Mouse (Mus musculus) MEL (cell line): ENCODE measurements around the gene Tldc1. TPM values are rescaled to one million over a fixed set of nuclear protein-coding genes. Genes with fewer than 3 reads are reported as not detected.
A peak's percentile ranks its signal among the peaks of the same experiment; 100 is the strongest.

Experiments used
- DNase-seq: peaks from one replicate; pipeline ENCODE4 v3.0.0; 2011; ENCODE audit warnings: low read depth, low spot score
- H3K27ac ChIP-seq: 2 replicates; pipeline ENCODE4 v1.5.1; 2012; ENCODE audit warnings: low read depth, mild to moderate bottlenecking, control low read depth, low read length, moderate library complexity; ENCODE audit not compliant: control insufficient read depth
- H3K27me3 ChIP-seq, 2 experiments: fragments of 150-350 bp in 1 of 2; sonication (generic) in 1 of 2; 2 replicates each; pipeline ENCODE4 v1.6.1; 2012; ENCODE audit warnings: low read length in 2 of 2, mild to moderate bottlenecking in 2 of 2, improper control_type of control experiment in 1 of 2, moderate library complexity in 1 of 2; ENCODE audit not compliant: insufficient read depth in 2 of 2, control insufficient read depth in 1 of 2
- H3K36me3 ChIP-seq, 2 experiments: 2 replicates each; pipeline ENCODE4 v1.6.1; 2012 to 2014; ENCODE audit warnings: low read length in 2 of 2, improper control_type of control experiment in 1 of 2, inconsistent platforms in 1 of 2, mild to moderate bottlenecking in 1 of 2; ENCODE audit not compliant: insufficient read depth in 2 of 2, control insufficient read depth in 1 of 2
- H3K4me1 ChIP-seq, 2 experiments: fragments of 150-350 bp in 1 of 2; sonication (generic) in 1 of 2; 2 replicates each; pipeline ENCODE4 v1.6.1; 2012; ENCODE audit warnings: low read length in 2 of 2, improper control_type of control experiment in 1 of 2, mild to moderate bottlenecking in 1 of 2; ENCODE audit not compliant: insufficient read depth in 2 of 2, control insufficient read depth in 1 of 2
- H3K4me3 ChIP-seq, 2 experiments: fragments of 150-350 bp in 1 of 2; sonication (generic) in 1 of 2; 2 replicates each; pipeline ENCODE4 v1.5.1; 2012; ENCODE audit warnings: low read depth in 2 of 2, low read length in 2 of 2, mild to moderate bottlenecking in 2 of 2, moderate library complexity in 2 of 2, control low read depth in 1 of 2, improper control_type of control experiment in 1 of 2; ENCODE audit not compliant: control insufficient read depth in 1 of 2, insufficient read depth in 1 of 2
- H3K79me2 ChIP-seq: 2 replicates; pipeline ENCODE4 v1.6.1; 2012; ENCODE audit warnings: mild to moderate bottlenecking, low read length, moderate library complexity; ENCODE audit not compliant: control insufficient read depth, poor library complexity, insufficient read depth
- H3K9ac ChIP-seq: 2 replicates; pipeline ENCODE4 v1.6.1; 2012; ENCODE audit warnings: low read depth, mild to moderate bottlenecking, control low read depth, low read length, moderate library complexity; ENCODE audit not compliant: control insufficient read depth, poor library complexity, severe bottlenecking
- H3K9me3 ChIP-seq: fragments of 150-350 bp; sonication (generic); replicated peaks from 2 replicates; pipeline ENCODE4 v1.6.1; 2012; ENCODE audit warnings: mild to moderate bottlenecking, low read length, improper control_type of control experiment, moderate library complexity; ENCODE audit not compliant: insufficient read depth
- BHLHE40 ChIP-seq: IDR thresholded peaks from 2 replicates; pipeline ENCODE4 v1.6.1; 2012; ENCODE audit warnings: low read depth, mild to moderate bottlenecking, inconsistent platforms, low read length, improper control_type of control experiment, borderline replicate concordance
- CHD1 ChIP-seq: IDR thresholded peaks from 2 replicates; pipeline ENCODE4 v1.6.1; 2012; ENCODE audit warnings: low read depth, mild to moderate bottlenecking, inconsistent platforms, low read length, improper control_type of control experiment
- CTCF ChIP-seq, 3 experiments: IDR thresholded peaks in 2 of 3; conservative IDR thresholded peaks in 1 of 3; 2 replicates each; pipeline ENCODE4 v1.5.1; 2011 to 2012; ENCODE audit warnings: low read length in 3 of 3, low read depth in 2 of 3, mild to moderate bottlenecking in 2 of 3, improper control_type of control experiment in 1 of 3, inconsistent platforms in 1 of 3, mixed read lengths in 1 of 3, moderate library complexity in 1 of 3; ENCODE audit not compliant: control insufficient read depth in 1 of 3, insufficient read depth in 1 of 3, poor library complexity in 1 of 3, severe bottlenecking in 1 of 3
- ELF1 ChIP-seq: IDR thresholded peaks from 2 replicates; pipeline ENCODE4 v1.6.1; 2014; ENCODE audit warnings: low read depth, mild to moderate bottlenecking, inconsistent platforms, low read length, improper control_type of control experiment, moderate library complexity
- EP300 ChIP-seq, 2 experiments: IDR thresholded peaks; 2 replicates each; pipeline ENCODE4 v1.6.1; 2011; ENCODE audit warnings: improper control_type of control experiment in 2 of 2, low read length in 2 of 2, low read depth in 1 of 2, mild to moderate bottlenecking in 1 of 2
- ETS1 ChIP-seq: IDR thresholded peaks from 2 replicates; pipeline ENCODE4 v1.6.1; 2012; ENCODE audit warnings: low read depth, mild to moderate bottlenecking, inconsistent platforms, low read length, improper control_type of control experiment, moderate library complexity
- GATA1 ChIP-seq: IDR thresholded peaks from 2 replicates; pipeline ENCODE4 v1.6.1; 2011; ENCODE audit warnings: low read depth, low read length, improper control_type of control experiment
- HCFC1 ChIP-seq: IDR thresholded peaks from 2 replicates; pipeline ENCODE4 v1.6.1; 2012; ENCODE audit warnings: low read depth, mild to moderate bottlenecking, inconsistent platforms, low read length, improper control_type of control experiment, moderate library complexity
- JUND ChIP-seq: IDR thresholded peaks from 2 replicates; pipeline ENCODE4 v1.6.1; 2011; ENCODE audit warnings: low read depth, mild to moderate bottlenecking, improper control_type of control experiment, low read length
- KAT2A ChIP-seq: conservative IDR thresholded peaks from 2 replicates; pipeline ENCODE4 v1.6.1; 2012; ENCODE audit warnings: low read depth, low read length, improper control_type of control experiment, inconsistent platforms
- MAX ChIP-seq: IDR thresholded peaks from 2 replicates; pipeline ENCODE4 v1.6.1; 2011; ENCODE audit warnings: low read length, improper control_type of control experiment
- MAZ ChIP-seq: IDR thresholded peaks from 2 replicates; pipeline ENCODE4 v1.6.1; 2012; ENCODE audit warnings: low read depth, mild to moderate bottlenecking, inconsistent platforms, low read length, improper control_type of control experiment
- MEF2A ChIP-seq: IDR thresholded peaks from 2 replicates; pipeline ENCODE4 v1.6.1; 2014; ENCODE audit warnings: low read depth, mild to moderate bottlenecking, inconsistent platforms, low read length, improper control_type of control experiment; ENCODE audit not compliant: poor library complexity, insufficient replicate concordance, severe bottlenecking; ENCODE audit errors: extremely low read depth
- MXI1 ChIP-seq: IDR thresholded peaks from 2 replicates; pipeline ENCODE4 v1.6.1; 2011; ENCODE audit warnings: mild to moderate bottlenecking, low read depth, low read length, improper control_type of control experiment
- MYB ChIP-seq: IDR thresholded peaks from 2 replicates; pipeline ENCODE4 v1.6.1; 2011; ENCODE audit warnings: mild to moderate bottlenecking, low read depth, low read length, improper control_type of control experiment
- MYC ChIP-seq: IDR thresholded peaks from 2 replicates; pipeline ENCODE4 v1.6.1; 2011; ENCODE audit warnings: low read depth, mild to moderate bottlenecking, low read length, improper control_type of control experiment, moderate library complexity
- NELFE ChIP-seq: IDR thresholded peaks from 2 replicates; pipeline ENCODE4 v1.6.1; 2011; ENCODE audit warnings: low read depth, low read length, improper control_type of control experiment
- NRF1 ChIP-seq: IDR thresholded peaks from 2 replicates; pipeline ENCODE4 v1.6.1; 2014; ENCODE audit warnings: low read depth, mild to moderate bottlenecking, inconsistent platforms, low read length, improper control_type of control experiment, moderate library complexity; ENCODE audit not compliant: poor library complexity, insufficient read depth, severe bottlenecking
- POLR2AphosphoS5 ChIP-seq: IDR thresholded peaks from 2 replicates; pipeline ENCODE4 v1.6.1; 2012; ENCODE audit warnings: low read depth, borderline replicate concordance, mild to moderate bottlenecking, inconsistent platforms, low read length, moderate library complexity, mixed read lengths
- RAD21 ChIP-seq: IDR thresholded peaks from 2 replicates; pipeline ENCODE4 v1.6.1; 2011; ENCODE audit warnings: mild to moderate bottlenecking, low read depth, low read length, improper control_type of control experiment
- SIN3A ChIP-seq: IDR thresholded peaks from 2 replicates; pipeline ENCODE4 v1.6.1; 2012; ENCODE audit warnings: low read length, improper control_type of control experiment, inconsistent platforms
- SMC3 ChIP-seq: IDR thresholded peaks from 2 replicates; pipeline ENCODE4 v1.6.1; 2011; ENCODE audit warnings: low read depth, low read length, improper control_type of control experiment
- TBP ChIP-seq: IDR thresholded peaks from 2 replicates; pipeline ENCODE4 v1.8.0; 2011; ENCODE audit warnings: low read depth, low read length, improper control_type of control experiment
- TCF12 ChIP-seq: IDR thresholded peaks from 2 replicates; pipeline ENCODE4 v1.6.1; 2014; ENCODE audit warnings: low read depth, mild to moderate bottlenecking, inconsistent platforms, low read length, improper control_type of control experiment, moderate library complexity
- USF2 ChIP-seq, 2 experiments: IDR thresholded peaks; 2 replicates each; pipeline ENCODE4 v1.6.1; 2011 to 2012; ENCODE audit warnings: improper control_type of control experiment in 2 of 2, low read length in 2 of 2, borderline replicate concordance in 1 of 2, inconsistent platforms in 1 of 2, low read depth in 1 of 2, mild to moderate bottlenecking in 1 of 2; ENCODE audit not compliant: insufficient read depth in 1 of 2
- ZC3H11A ChIP-seq: IDR thresholded peaks from 2 replicates; pipeline ENCODE4 v1.6.1; 2012; ENCODE audit warnings: low read depth, mild to moderate bottlenecking, inconsistent platforms, low read length, improper control_type of control experiment
- polyA plus RNA-seq, 2 experiments: library from polyadenylated mRNA; stranded (reverse) in 1 of 2; unstranded in 1 of 2; fragments of >175 nt in 1 of 2; fragments of >200 nt in 1 of 2; gene quantifications; 2 replicates each; pipeline versions ENCODE4 v1.2.1 to v1.2.4; 2012; ENCODE audit warnings: low replicate concordance in 2 of 2, low read depth in 1 of 2; ENCODE audit not compliant: insufficient read length in 2 of 2, insufficient read depth in 1 of 2, missing spikeins in 1 of 2
- total RNA-seq: library from RNA; depleted of rRNA; stranded (reverse); fragments of 300-350 nt; gene quantifications from 2 replicates; pipeline ENCODE4 v1.2.3, GENCODE M21; 2012

Gene Tldc1
- total and polyA plus RNA-seq, 3 experiments, result 16.1 to 16.4 TPM; not detected in 1

DNA sequence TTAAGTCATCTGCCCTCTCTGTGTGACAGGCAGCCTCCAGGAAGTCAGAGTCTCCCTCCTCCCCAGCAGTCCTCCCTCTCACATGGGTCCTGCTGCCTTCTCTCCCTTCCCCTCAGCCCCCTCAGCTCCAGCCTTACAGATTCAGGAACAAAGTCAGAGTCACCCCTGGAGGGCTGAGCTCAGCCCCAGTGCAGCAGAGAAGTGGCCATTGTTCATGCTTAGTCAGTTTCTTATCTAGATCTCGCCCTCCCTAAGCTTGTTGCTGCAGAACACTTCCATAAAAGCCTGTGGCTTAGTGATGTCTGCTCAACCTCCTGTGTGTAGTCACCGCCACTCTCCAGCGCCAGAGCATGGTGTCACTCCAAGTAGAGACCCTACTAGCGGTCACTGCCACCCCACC, 33.6 kb downstream of the Tldc1 start:
- TF ChIP-seq MYB (no peak), ETS1 (peak; percentile 38), MAZ (peak; percentile 78; the same call in 1 of the 2 replicates), TCF12 (peak; percentile 22; the same call in 1 of the 2 replicates), TBP (peak; percentile 52; the same call in 1 of the 2 replicates), NRF1 (no peak), EP300 (IDR thresholded peaks at IDR 0.05; ENCODE audit: low read depth in 1 of 2, low read length in 2 of 2) (peak in 1 of 2 experiments; percentile 56; a peak in 2 of 4 replicates), GATA1 (peak; percentile 78), ELF1 (no peak), USF2 (IDR thresholded peaks at IDR 0.05; ENCODE audit: borderline replicate concordance in 1 of 2, insufficient read depth in 1 of 2, low read depth in 1 of 2, low read length in 2 of 2) (no peak), MXI1 (no peak), HCFC1 (peak; percentile 30; the same call in 1 of the 2 replicates)
- no peaks in the 10 kb centered on the region for H3K27me3 ChIP-seq
- DNase-seq, result peak; percentile 79
- H3K36me3 ChIP-seq, result peaks cover 0 to 2% of the 10 kb centered on the region in 2 experiments; a peak in 1 of 4 replicates
- peak overlapping the region; percentile 31; the same call in 1 of the 2 replicates for H3K9ac ChIP-seq
- H3K79me2 ChIP-seq, result no peaks in the 10 kb centered on the region
- no peaks in the 10 kb centered on the region for H3K9me3 ChIP-seq
- H3K27ac ChIP-seq, result peak overlapping the region; percentile 6; the same call in 1 of the 2 replicates
- peaks cover 2 to 15% of the 10 kb centered on the region in 2 experiments; a peak in 3 of 4 replicates for H3K4me1 ChIP-seq
- H3K4me3 ChIP-seq, result peak overlapping the region in 1 of 2 experiments; percentile 41; a peak in 3 of 4 replicates

DNA sequence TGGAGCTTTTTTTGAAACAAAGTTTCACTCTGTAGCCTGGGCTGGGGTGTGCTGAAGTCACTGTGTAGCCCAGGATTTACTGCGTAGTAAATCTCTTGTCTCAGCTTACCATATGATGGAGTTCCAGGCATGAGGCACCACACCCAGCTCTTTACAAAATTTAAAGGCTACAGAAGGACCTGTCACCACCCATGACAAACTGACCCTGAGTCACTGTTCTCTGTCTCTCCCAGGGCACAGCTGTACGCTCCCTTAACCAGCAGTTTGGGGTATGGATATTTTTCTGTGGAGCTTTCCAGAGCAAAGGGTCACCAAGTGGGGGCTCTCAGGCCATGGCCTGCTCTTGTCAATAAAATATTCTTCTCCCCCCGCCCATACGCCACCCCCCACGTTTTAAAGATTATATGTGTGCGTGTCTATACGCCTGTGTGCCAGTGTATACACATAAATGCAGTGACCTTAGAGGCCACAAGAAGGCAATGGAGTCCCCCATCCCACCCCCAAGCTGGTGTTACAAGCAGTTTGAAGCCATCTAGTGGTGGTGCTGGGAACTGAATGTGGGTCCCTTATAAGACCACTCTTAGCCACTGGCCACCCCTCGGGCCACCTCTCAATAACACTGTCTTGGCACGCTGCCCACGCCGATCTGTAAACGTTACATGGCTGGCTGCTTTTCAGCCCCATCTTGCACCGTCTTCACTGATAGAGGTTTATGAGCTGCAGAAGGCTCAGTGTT, 34.8 kb downstream of the Tldc1 start:
- no peaks in the 10 kb centered on the region for H3K27me3 ChIP-seq
- H3K4me3 ChIP-seq, result peak overlapping the region; percentile 25 to 41; a peak in 3 of 4 replicates
- DNase-seq, result peak; percentile 86
- peaks cover 5 to 23% of the 10 kb centered on the region in 2 experiments for H3K4me1 ChIP-seq
- peaks cover 0 to 6% of the 10 kb centered on the region in 2 experiments; a peak in 2 of 4 replicates for H3K36me3 ChIP-seq
- H3K9ac ChIP-seq, result peak overlapping the region; percentile 31
- no peaks in the 10 kb centered on the region for H3K9me3 ChIP-seq
- H3K27ac ChIP-seq, result no peak overlapping the region
- no peaks in the 10 kb centered on the region for H3K79me2 ChIP-seq
- TF ChIP-seq POLR2AphosphoS5, result no peak
- peak; percentile 68 for TF ChIP-seq SIN3A
- TF ChIP-seq NRF1, result no peak
- TF ChIP-seq RAD21, result peak; percentile 44
- peak; percentile 40; the same call in 1 of the 2 replicates for TF ChIP-seq HCFC1
- TF ChIP-seq ELF1, result no peak
- 0 out of 4 replicates have a peak, but pooled peaks have one; percentile 22 to 34 for TF ChIP-seq EP300 (IDR thresholded peaks at IDR 0.05; ENCODE audit: low read depth in 1 of 2, low read length in 2 of 2)
- no peak for TF ChIP-seq MEF2A
- TF ChIP-seq TBP, result 0 out of 2 replicates have a peak, but pooled peaks have one; percentile 23
- TF ChIP-seq SMC3, result peak; percentile 84
- 0 out of 2 replicates have a peak, but pooled peaks have one; percentile 17 for TF ChIP-seq ETS1
- TF ChIP-seq ZC3H11A, result peak; percentile 34; the same call in 1 of the 2 replicates
- peak; percentile 58 to 94 (median 93) for TF ChIP-seq CTCF (IDR thresholded peaks at IDR 0.05 in 2 of 3, conservative IDR thresholded peaks at IDR 0.05 in 1 of 3; ENCODE audit: control insufficient read depth in 1 of 3, insufficient read depth in 1 of 3, low read depth in 2 of 3, low read length in 3 of 3, poor library complexity in 1 of 3, severe bottlenecking in 1 of 3)
- TF ChIP-seq MXI1, result peak; percentile 46; the same call in 1 of the 2 replicates
- TF ChIP-seq MAX, result 0 out of 2 replicates have a peak, but pooled peaks have one; percentile 27
- no peak for TF ChIP-seq NELFE
- TF ChIP-seq JUND, result no peak
- TF ChIP-seq MAZ, result peak; percentile 89
- TF ChIP-seq KAT2A, result no peak
- TF ChIP-seq BHLHE40, result peak; percentile 39; the same call in 1 of the 2 replicates
- 0 out of 2 replicates have a peak, but pooled peaks have one; percentile 22 for TF ChIP-seq MYC
- TF ChIP-seq CHD1, result no peak
